Mouse (Mus musculus) lung, adult 2 months (tissue): ENCODE results near the gene Fam219a.

Experiments
- CTCF ChIP-seq: fragments of 200-500 bp; IDR thresholded peaks from 2 replicates; pipeline ENCODE4 v1.5.1; 2011; ENCODE audit warnings: mild to moderate bottlenecking, low read length, control low read depth; ENCODE audit not compliant: insufficient read depth
- POLR2A ChIP-seq: fragments of 200-500 bp; IDR thresholded peaks from 2 replicates; pipeline ENCODE4 v1.6.1; 2011; ENCODE audit warnings: low read depth, mild to moderate bottlenecking, control low read depth, low read length, borderline replicate concordance; ENCODE audit errors: extremely low read depth

DNA sequence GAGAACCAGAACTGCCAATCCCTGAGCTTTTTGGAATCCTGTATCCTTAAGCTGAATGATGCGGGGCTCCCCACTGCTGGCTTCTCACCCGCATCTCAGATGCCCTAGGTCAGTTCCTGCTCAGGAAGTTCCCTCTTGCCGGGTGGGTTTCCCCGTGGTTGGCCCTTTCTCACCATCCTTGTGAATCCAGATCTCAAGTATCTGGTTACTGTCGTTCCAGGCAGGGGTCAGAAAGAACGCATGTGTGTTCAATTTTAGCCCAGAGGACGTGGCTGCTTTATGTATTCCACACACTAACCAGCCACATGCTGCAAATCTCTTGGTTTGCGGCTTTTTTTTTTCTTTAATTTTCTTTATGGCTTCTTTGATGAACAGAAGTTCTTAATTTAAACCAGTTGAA is 55.6 kb downstream of the Fam219a start:
- TF ChIP-seq CTCF = no peak
- TF ChIP-seq POLR2A = no peak
